Mouse (Mus musculus): ENCODE measurements at regions not wholly inside any gene's neighbourhood (a gene's known extent, or its start where the extent isn't known, plus 50 kb on each side); places are given as distances from the start of the nearest gene placed in this dataset.

DNA sequence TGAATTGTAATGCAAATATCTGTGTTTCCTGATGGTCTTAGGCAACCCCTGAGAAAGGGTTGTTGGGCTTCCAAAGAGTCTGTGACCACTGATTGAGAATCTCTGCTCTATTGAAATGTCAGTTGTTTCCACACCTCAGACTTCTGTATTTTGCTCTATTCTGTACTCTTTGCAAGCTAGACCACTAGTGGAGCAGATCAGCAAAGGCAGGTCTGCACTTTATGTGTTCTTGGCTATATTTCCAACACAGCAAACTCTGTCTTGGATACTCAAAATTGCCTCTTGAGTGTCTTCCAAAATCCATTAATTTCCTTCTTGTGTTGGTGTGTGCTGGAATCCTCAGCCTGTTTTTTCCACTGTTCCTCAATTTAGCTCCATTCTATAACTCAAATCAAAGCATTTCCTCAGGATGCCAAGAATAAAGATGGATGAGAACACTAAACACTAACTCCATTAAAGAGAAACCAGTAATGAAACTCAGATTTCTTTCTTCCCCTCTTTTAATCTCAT, 228.5 kb upstream of the Sdr16c6 start:
- TF ChIP-seq CTCF (IDR thresholded peaks at IDR 0.05; ENCODE audit: borderline replicate concordance, insufficient read depth, low read length) (no peak), POLR2A (IDR thresholded peaks at IDR 0.05; ENCODE audit: low read depth, low read length) (no peak)

Measured in embryonic fibroblast, embryonic 13.5 days (primary cell).